Mouse (Mus musculus): ENCODE results near the gene Ubqln1. TPM values are rescaled to one million over a fixed set of nuclear protein-coding genes. Genes with fewer than 3 reads are reported as not detected.
"Not testable (repeated sequence)": the region's sequence is repeated elsewhere in the genome, so short reads cannot be mapped to it uniquely, and the experiment has no call there.

Ubqln1 gene
- polyA plus RNA-seq, 1 experiment = 142 TPM

DNA sequence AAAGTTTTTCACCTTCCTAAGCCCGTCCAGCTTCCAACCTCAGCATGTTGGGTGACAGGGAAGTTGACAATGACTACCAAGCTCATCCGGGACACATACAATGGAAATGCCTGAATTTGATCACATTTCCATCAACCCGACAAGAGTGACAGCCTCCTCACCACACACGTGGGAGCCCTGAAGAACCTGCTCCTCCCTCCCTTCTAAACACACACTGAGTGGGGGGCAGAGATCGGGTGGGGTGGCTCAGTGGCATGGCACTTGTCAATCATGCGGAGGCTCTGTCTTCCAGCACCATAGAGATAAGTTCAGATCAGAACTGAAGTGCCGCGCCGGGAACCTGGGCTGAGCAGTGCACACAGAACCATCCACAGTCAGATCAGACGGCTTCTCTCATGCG, 65.0 kb downstream of the Ubqln1 start:
- H3K4me1 ChIP-seq (ENCODE audit: control insufficient read depth, insufficient read depth, low read length) = peaks cover 4% of the 10 kb centered on the region
- H3K27ac ChIP-seq (ENCODE audit: insufficient read depth, low read depth, low read length) = no peak overlapping the region
- WGBS = 86% methylated on average over 11 of the region's 11 CpGs
- TF ChIP-seq POLR2A (IDR thresholded peaks at IDR 0.05; ENCODE audit: insufficient read depth, low read depth, low read length) (no peak), CTCF (IDR thresholded peaks at IDR 0.05; ENCODE audit: insufficient read depth, low read depth, low read length) (no peak)
- no peak overlapping the region for H3K4me3 ChIP-seq (ENCODE audit: insufficient read depth, low read depth, low read length)

- Histone ChIP-seq H3K27ac (ENCODE audit: insufficient read depth, low read depth, low read length) (no peak overlapping the region), H3K4me3 (ENCODE audit: insufficient read depth, low read depth, low read length) (no peak overlapping the region), H3K4me1 (ENCODE audit: control insufficient read depth, insufficient read depth, low read length) (peaks cover 4% of the 10 kb centered on the region)
- WGBS = 55% methylated on average over 3 of the region's 3 CpGs
- TF ChIP-seq CTCF (IDR thresholded peaks at IDR 0.05; ENCODE audit: insufficient read depth, low read depth, low read length) (no peak), POLR2A (IDR thresholded peaks at IDR 0.05; ENCODE audit: insufficient read depth, low read depth, low read length) (no peak)
Observed at GRCm38 (mm10) chr13:58149629-58150028, 65.8 kb downstream of the Ubqln1 start.

- peaks cover 4% of the 10 kb centered on the region for H3K4me1 ChIP-seq (ENCODE audit: control insufficient read depth, insufficient read depth, low read length)
- no peak overlapping the region for H3K27ac ChIP-seq (ENCODE audit: insufficient read depth, low read depth, low read length)
- no peak overlapping the region for H3K4me3 ChIP-seq (ENCODE audit: insufficient read depth, low read depth, low read length)
- 47% methylated on average over 5 of the region's 5 CpGs for WGBS
- TF ChIP-seq POLR2A (IDR thresholded peaks at IDR 0.05; ENCODE audit: insufficient read depth, low read depth, low read length) = no peak
- TF ChIP-seq CTCF (IDR thresholded peaks at IDR 0.05; ENCODE audit: insufficient read depth, low read depth, low read length) = no peak
Observed at GRCm38 (mm10) chr13:58149033-58149558, 66.4 kb downstream of the Ubqln1 start.

- Histone ChIP-seq H3K4me3 (ENCODE audit: insufficient read depth, low read depth, low read length) (peak overlapping the region; percentile 45), H3K27ac (ENCODE audit: insufficient read depth, low read depth, low read length) (no peak overlapping the region), H3K4me1 (ENCODE audit: control insufficient read depth, insufficient read depth, low read length) (peaks cover 4% of the 10 kb centered on the region)
- TF ChIP-seq CTCF (IDR thresholded peaks at IDR 0.05; ENCODE audit: insufficient read depth, low read depth, low read length) (no peak), POLR2A (IDR thresholded peaks at IDR 0.05; ENCODE audit: insufficient read depth, low read depth, low read length) (no peak)
- under 1% methylated on average over 17 of the region's 17 CpGs for WGBS
Observed at GRCm38 (mm10) chr13:58148256-58148831, 67.1 kb downstream of the Ubqln1 start.

DNA sequence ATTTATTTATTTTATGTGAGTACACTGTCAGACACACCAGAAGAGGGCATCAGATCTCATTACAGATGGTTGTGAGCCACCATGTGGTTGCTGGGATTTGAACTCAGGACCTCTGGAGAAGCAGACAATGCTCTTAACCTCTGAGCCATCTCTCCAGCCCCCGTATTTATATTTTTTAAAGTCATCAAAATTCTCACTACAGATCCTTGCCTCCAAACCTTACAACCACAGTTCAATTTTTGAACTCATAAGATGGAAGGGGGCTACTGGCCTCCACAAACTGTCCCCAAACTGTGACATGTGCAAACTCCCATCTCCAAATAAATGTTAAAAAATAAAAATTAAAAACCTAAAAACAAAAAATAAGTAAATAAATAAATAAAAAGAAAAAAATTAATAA, 67.7 kb downstream of the Ubqln1 start:
- TF ChIP-seq POLR2A (IDR thresholded peaks at IDR 0.05; ENCODE audit: insufficient read depth, low read depth, low read length) (no peak), CTCF (IDR thresholded peaks at IDR 0.05; ENCODE audit: insufficient read depth, low read depth, low read length) (no peak)
- 78% methylated on average over 1 of the region's 1 CpGs for WGBS
- peaks cover 4% of the 10 kb centered on the region for H3K4me1 ChIP-seq (ENCODE audit: control insufficient read depth, insufficient read depth, low read length)
- H3K4me3 ChIP-seq (ENCODE audit: insufficient read depth, low read depth, low read length) = no peak overlapping the region
- H3K27ac ChIP-seq (ENCODE audit: insufficient read depth, low read depth, low read length) = no peak overlapping the region

DNA sequence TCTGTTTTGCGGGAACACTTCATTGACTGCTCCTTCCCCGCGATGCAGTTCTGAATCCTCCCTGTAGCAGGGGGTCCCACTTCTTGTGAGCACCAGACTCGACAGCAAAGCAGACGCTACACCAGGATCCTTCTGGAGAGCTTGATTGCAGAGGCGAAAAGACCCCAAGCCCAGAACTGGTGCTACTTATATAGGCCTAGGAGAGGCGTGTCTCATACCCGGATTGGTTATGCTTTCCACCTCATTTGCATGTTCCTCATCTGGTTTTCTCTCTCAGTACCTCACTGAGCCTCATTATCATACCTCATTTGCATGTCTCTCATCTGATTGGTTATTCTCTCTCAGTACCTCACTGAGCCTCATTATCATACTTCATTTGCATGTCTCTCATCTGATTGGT, 68.8 kb downstream of the Ubqln1 start:
- not testable (repeated sequence) for H3K27ac ChIP-seq (ENCODE audit: insufficient read depth, low read depth, low read length); H3K4me1 ChIP-seq (ENCODE audit: control insufficient read depth, insufficient read depth, low read length); H3K4me3 ChIP-seq (ENCODE audit: insufficient read depth, low read depth, low read length)
- WGBS = 95% methylated on average over 8 of the region's 8 CpGs

DNA sequence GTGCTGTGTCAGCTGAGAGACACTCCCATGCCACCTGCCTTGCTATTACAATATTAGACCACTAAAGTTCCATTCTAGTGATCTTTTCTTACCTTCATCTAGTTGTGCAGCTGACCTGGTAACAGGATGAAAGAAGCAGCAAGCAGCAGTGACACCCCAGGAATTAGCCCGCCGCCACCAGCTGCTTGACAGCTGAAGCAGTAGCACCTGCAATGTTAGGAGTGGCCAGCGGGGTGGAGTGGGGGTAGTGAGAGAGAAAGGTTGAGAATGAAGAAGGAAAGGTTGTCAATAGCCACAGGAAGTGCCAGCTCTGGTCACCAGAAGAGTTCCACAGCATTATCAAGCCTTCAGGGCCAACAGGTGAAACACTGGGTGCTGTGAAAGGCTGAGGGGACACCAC, 83.8 kb downstream of the Ubqln1 start:
- WGBS = 59% methylated on average over 3 of the region's 3 CpGs
- Histone ChIP-seq H3K4me1 (ENCODE audit: control insufficient read depth, insufficient read depth, low read length) (no peaks in the 10 kb centered on the region; the same call in 1 of the 2 replicates), H3K4me3 (ENCODE audit: insufficient read depth, low read depth, low read length) (no peak overlapping the region), H3K27ac (ENCODE audit: insufficient read depth, low read depth, low read length) (no peak overlapping the region)
- TF ChIP-seq POLR2A (IDR thresholded peaks at IDR 0.05; ENCODE audit: insufficient read depth, low read depth, low read length) (no peak), CTCF (IDR thresholded peaks at IDR 0.05; ENCODE audit: insufficient read depth, low read depth, low read length) (no peak)

DNA sequence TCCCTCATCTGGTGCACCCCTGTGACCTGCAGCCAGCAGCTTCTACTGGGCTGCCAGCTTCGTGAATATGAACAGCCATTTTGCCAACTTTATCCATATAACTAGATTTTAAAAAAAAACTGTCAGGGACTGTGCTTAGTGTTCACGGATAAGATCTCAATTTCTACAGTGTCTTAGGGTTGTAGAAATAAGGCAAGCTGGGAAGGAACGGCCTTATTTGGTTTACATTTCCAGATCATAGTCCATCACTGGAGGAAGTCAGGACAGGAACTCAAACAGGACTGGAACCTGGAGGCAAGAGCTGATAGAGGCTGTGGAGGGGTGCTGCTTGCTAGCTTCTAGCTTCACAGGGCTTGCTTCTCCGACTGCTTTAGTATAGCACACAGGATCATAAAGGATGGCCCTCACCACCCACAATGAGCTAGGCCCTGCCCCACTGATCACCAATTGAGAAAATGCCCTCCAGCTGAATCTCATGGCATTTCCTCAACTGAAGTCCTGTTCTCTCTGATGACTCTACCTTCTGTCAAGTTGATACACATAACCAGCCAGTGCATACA, 85.7 kb downstream of the Ubqln1 start:
- TF ChIP-seq POLR2A (IDR thresholded peaks at IDR 0.05; ENCODE audit: insufficient read depth, low read depth, low read length) (no peak), CTCF (IDR thresholded peaks at IDR 0.05; ENCODE audit: insufficient read depth, low read depth, low read length) (no peak)
- Histone ChIP-seq H3K27ac (ENCODE audit: insufficient read depth, low read depth, low read length) (peak overlapping the region; percentile 97), H3K4me1 (ENCODE audit: control insufficient read depth, insufficient read depth, low read length) (no peaks in the 10 kb centered on the region; the same call in 1 of the 2 replicates), H3K4me3 (ENCODE audit: insufficient read depth, low read depth, low read length) (peak overlapping the region; percentile 69)
- 31% methylated on average over 4 of the region's 4 CpGs for WGBS

GRCm38 (mm10) chr13:58128768-58129671, 86.4 kb downstream of the Ubqln1 start:
- WGBS = under 1% methylated on average over 80 of the region's 83 CpGs
- H3K4me1 ChIP-seq (ENCODE audit: control insufficient read depth, insufficient read depth, low read length) = no peaks in the 10 kb centered on the region; the same call in 1 of the 2 replicates
- H3K4me3 ChIP-seq (ENCODE audit: insufficient read depth, low read depth, low read length) = peak overlapping the region; percentile 69
- TF ChIP-seq CTCF (IDR thresholded peaks at IDR 0.05; ENCODE audit: insufficient read depth, low read depth, low read length) (no peak), POLR2A (IDR thresholded peaks at IDR 0.05; ENCODE audit: insufficient read depth, low read depth, low read length) (peak; percentile 91)
- H3K27ac ChIP-seq (ENCODE audit: insufficient read depth, low read depth, low read length) = peak overlapping the region; percentile 100

Data from olfactory bulb, adult 2 months (tissue).